Mouse (Mus musculus): Measurements from ENCODE around the gene Olfr653. TPM values are rescaled to one million over a fixed set of nuclear protein-coding genes. Genes with fewer than 3 reads are reported as not detected.

Olfr653 gene
- total and polyA plus RNA-seq, 2 experiments: not detected

GRCm38 (mm10) chr7:104586725-104587124, 9.6 kb downstream of the Olfr653 start, which contains the start of gene Olfr654:
Gene Olfr654 (plus strand): TSS chr7:104587025.
- Histone ChIP-seq H3K79me2 (ENCODE audit: control insufficient read depth, insufficient read depth, low read length) (no peaks in the 10 kb centered on the region), H3K36me3 (ENCODE audit: control insufficient read depth, insufficient read depth, low read length) (no peaks in the 10 kb centered on the region), H3K27ac (replicated peaks; ENCODE audit: insufficient read depth, low read depth, low read length) (no peak within 1 kb of the TSS), H3K9ac (ENCODE audit: low read depth, low read length) (no peak within 1 kb of the TSS), H3K4me1 (ENCODE audit: control insufficient read depth, insufficient read depth, low read length) (no peaks in the 10 kb centered on the region), H3K4me3 (ENCODE audit: insufficient read depth, low read depth, low read length) (no peak within 1 kb of the TSS), H3K27me3 (ENCODE audit: control insufficient read depth, insufficient read depth, low read length) (no peaks in the 10 kb centered on the region)
- DNase-seq (ENCODE audit: extremely low read depth, low read depth, low spot score): no peak
- no peak for TF ChIP-seq POLR2A (IDR thresholded peaks at IDR 0.05; ENCODE audit: extremely low read depth, insufficient read depth, low read length)
- TF ChIP-seq CTCF (IDR thresholded peaks at IDR 0.05; ENCODE audit: low read depth, low read length): no peak
- WGBS: 76% methylated on average over 4 of the region's 4 CpGs

DNA sequence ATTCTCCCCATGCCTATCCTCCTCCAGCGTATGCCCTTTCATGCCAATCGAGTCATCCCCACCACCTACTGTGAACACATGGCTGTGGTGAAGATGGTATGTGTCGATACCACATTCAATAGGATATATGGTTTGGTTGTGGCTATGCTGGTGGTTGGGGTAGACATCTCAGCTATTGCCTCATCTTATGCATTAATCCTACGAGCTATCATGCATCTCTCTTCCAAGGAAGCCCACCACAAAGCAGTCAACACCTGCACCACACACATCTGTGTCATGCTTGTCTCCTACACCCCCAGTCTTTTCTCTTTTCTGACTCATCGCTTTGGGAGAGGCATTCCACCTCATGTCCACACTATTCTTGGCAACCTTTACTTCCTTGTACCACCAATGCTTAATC, 11.2 kb downstream of the Olfr653 start:
- Histone ChIP-seq H3K4me1 (ENCODE audit: control insufficient read depth, insufficient read depth, low read length) (no peaks in the 10 kb centered on the region), H3K79me2 (ENCODE audit: control insufficient read depth, insufficient read depth, low read length) (no peaks in the 10 kb centered on the region), H3K9ac (ENCODE audit: low read depth, low read length) (no peak overlapping the region), H3K27ac (replicated peaks; ENCODE audit: insufficient read depth, low read depth, low read length) (no peak overlapping the region), H3K4me3 (ENCODE audit: insufficient read depth, low read depth, low read length) (no peak overlapping the region), H3K27me3 (ENCODE audit: control insufficient read depth, insufficient read depth, low read length) (no peaks in the 10 kb centered on the region), H3K36me3 (ENCODE audit: control insufficient read depth, insufficient read depth, low read length) (no peaks in the 10 kb centered on the region)
- TF ChIP-seq CTCF (IDR thresholded peaks at IDR 0.05; ENCODE audit: low read depth, low read length): no peak
- no peak for TF ChIP-seq POLR2A (IDR thresholded peaks at IDR 0.05; ENCODE audit: extremely low read depth, insufficient read depth, low read length)
- DNase-seq (ENCODE audit: extremely low read depth, low read depth, low spot score): no peak
- WGBS: 73% methylated on average over 5 of the region's 5 CpGs

DNA sequence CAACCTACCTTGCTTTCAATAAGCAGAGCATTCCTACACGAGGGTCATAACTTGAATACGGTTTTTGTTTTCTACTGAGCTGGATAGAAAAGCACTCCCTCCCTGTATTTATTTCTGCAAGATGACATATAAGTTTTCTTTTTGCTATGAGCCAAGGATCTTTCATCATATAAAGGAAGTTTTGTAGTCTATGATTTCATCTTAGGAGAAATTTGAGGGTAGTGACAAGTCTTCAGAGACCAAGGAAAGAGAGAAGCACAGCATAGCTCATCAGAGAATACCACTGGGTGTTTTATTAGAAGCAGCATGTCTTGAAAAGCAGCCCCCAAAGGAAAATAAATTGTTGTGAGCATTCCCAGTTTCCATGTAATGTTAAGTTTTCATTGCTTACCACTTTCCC, 24.6 kb downstream of the Olfr653 start, which contains the start of gene Olfr655:
TSS of gene Olfr655 (minus strand) at position 101 of the 400 bp plus-strand sequence.
- 78% methylated on average over 2 of the region's 2 CpGs for WGBS
- DNase-seq (ENCODE audit: extremely low read depth, low read depth, low spot score): no peak
- no peaks in the 10 kb centered on the region for H3K27me3 ChIP-seq (ENCODE audit: control insufficient read depth, insufficient read depth, low read length)
- no peaks in the 10 kb centered on the region for H3K4me1 ChIP-seq (ENCODE audit: control insufficient read depth, insufficient read depth, low read length)
- H3K27ac ChIP-seq (replicated peaks; ENCODE audit: insufficient read depth, low read depth, low read length): no peak within 1 kb of the TSS
- no peaks in the 10 kb centered on the region for H3K79me2 ChIP-seq (ENCODE audit: control insufficient read depth, insufficient read depth, low read length)
- H3K36me3 ChIP-seq (ENCODE audit: control insufficient read depth, insufficient read depth, low read length): no peaks in the 10 kb centered on the region
- no peak within 1 kb of the TSS for H3K9ac ChIP-seq (ENCODE audit: low read depth, low read length)
- H3K4me3 ChIP-seq (ENCODE audit: insufficient read depth, low read depth, low read length): no peak within 1 kb of the TSS
- TF ChIP-seq POLR2A (IDR thresholded peaks at IDR 0.05; ENCODE audit: extremely low read depth, insufficient read depth, low read length): no peak
- TF ChIP-seq CTCF (IDR thresholded peaks at IDR 0.05; ENCODE audit: low read depth, low read length): no peak

GRCm38 (mm10) chr7:104603173-104603572, 26.1 kb downstream of the Olfr653 start:
- H3K4me3 ChIP-seq (ENCODE audit: insufficient read depth, low read depth, low read length): no peak overlapping the region
- whole genome bisulfite sequencing: 8% methylated on average over 3 of the region's 3 CpGs
- H3K4me1 ChIP-seq (ENCODE audit: control insufficient read depth, insufficient read depth, low read length): no peaks in the 10 kb centered on the region
- DNase-seq (ENCODE audit: extremely low read depth, low read depth, low spot score): peak; percentile 27
- no peaks in the 10 kb centered on the region for H3K36me3 ChIP-seq (ENCODE audit: control insufficient read depth, insufficient read depth, low read length)
- H3K27me3 ChIP-seq (ENCODE audit: control insufficient read depth, insufficient read depth, low read length): no peaks in the 10 kb centered on the region
- no peak overlapping the region for H3K27ac ChIP-seq (replicated peaks; ENCODE audit: insufficient read depth, low read depth, low read length)
- H3K9ac ChIP-seq (ENCODE audit: low read depth, low read length): no peak overlapping the region
- H3K79me2 ChIP-seq (ENCODE audit: control insufficient read depth, insufficient read depth, low read length): no peaks in the 10 kb centered on the region
- no peak for TF ChIP-seq POLR2A (IDR thresholded peaks at IDR 0.05; ENCODE audit: extremely low read depth, insufficient read depth, low read length)
- peak; percentile 67; the same call in 1 of the 2 replicates for TF ChIP-seq CTCF (IDR thresholded peaks at IDR 0.05; ENCODE audit: low read depth, low read length)

GRCm38 (mm10) chr7:104604727-104605126, 27.6 kb downstream of the Olfr653 start:
- H3K4me3 ChIP-seq (ENCODE audit: insufficient read depth, low read depth, low read length): no peak overlapping the region
- H3K27ac ChIP-seq (replicated peaks; ENCODE audit: insufficient read depth, low read depth, low read length): no peak overlapping the region
- no peak for DNase-seq (ENCODE audit: extremely low read depth, low read depth, low spot score)
- no peaks in the 10 kb centered on the region for H3K79me2 ChIP-seq (ENCODE audit: control insufficient read depth, insufficient read depth, low read length)
- H3K4me1 ChIP-seq (ENCODE audit: control insufficient read depth, insufficient read depth, low read length): no peaks in the 10 kb centered on the region
- no peak overlapping the region for H3K9ac ChIP-seq (ENCODE audit: low read depth, low read length)
- no peaks in the 10 kb centered on the region for H3K36me3 ChIP-seq (ENCODE audit: control insufficient read depth, insufficient read depth, low read length)
- H3K27me3 ChIP-seq (ENCODE audit: control insufficient read depth, insufficient read depth, low read length): no peaks in the 10 kb centered on the region
- TF ChIP-seq POLR2A (IDR thresholded peaks at IDR 0.05; ENCODE audit: extremely low read depth, insufficient read depth, low read length): no peak
- no peak for TF ChIP-seq CTCF (IDR thresholded peaks at IDR 0.05; ENCODE audit: low read depth, low read length)

DNA sequence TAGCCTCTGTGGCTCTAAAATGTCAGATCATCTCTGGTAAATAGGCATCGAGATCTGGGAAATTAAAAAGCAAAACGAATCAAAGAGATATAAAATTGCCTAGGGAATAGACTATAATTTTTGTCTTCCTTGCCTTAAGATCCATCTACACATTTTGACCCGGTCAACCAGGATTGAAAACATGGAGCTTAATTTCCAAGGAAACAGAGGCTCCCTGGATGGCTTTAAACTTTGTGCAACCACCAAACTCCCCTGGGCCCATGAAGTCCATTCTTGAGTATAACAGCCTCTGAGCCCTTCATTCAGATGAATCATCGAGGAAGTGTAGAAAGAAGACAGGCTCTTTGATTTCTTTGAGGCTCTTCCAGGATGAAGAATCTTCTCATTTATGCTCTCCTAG, 36.5 kb downstream of the Olfr653 start, which contains the start of gene Olfr656:
TSS of gene Olfr656 (plus strand) at position 301 of the 400 bp plus-strand sequence.
- Histone ChIP-seq H3K9ac (ENCODE audit: low read depth, low read length) (no peak within 1 kb of the TSS), H3K27ac (replicated peaks; ENCODE audit: insufficient read depth, low read depth, low read length) (no peak within 1 kb of the TSS), H3K4me1 (ENCODE audit: control insufficient read depth, insufficient read depth, low read length) (no peaks in the 10 kb centered on the region), H3K27me3 (ENCODE audit: control insufficient read depth, insufficient read depth, low read length) (no peaks in the 10 kb centered on the region), H3K36me3 (ENCODE audit: control insufficient read depth, insufficient read depth, low read length) (no peaks in the 10 kb centered on the region), H3K79me2 (ENCODE audit: control insufficient read depth, insufficient read depth, low read length) (no peaks in the 10 kb centered on the region), H3K4me3 (ENCODE audit: insufficient read depth, low read depth, low read length) (no peak within 1 kb of the TSS)
- WGBS: 71% methylated on average over 4 of the region's 4 CpGs
- DNase-seq (ENCODE audit: extremely low read depth, low read depth, low spot score): no peak
- TF ChIP-seq POLR2A (IDR thresholded peaks at IDR 0.05; ENCODE audit: extremely low read depth, insufficient read depth, low read length) (no peak), CTCF (IDR thresholded peaks at IDR 0.05; ENCODE audit: low read depth, low read length) (no peak)
